Mouse (Mus musculus) heart, postnatal 0 days (tissue): ENCODE measurements around the gene Trmt112.

Experiments
- CTCF ChIP-seq: IDR thresholded peaks from 2 replicates; pipeline ENCODE4 v1.5.1; 2016; ENCODE audit warnings: antibody characterized with exemption, control low read depth, low read depth
- EP300 ChIP-seq: IDR thresholded peaks from 2 replicates; pipeline ENCODE4 v1.6.1; 2016; ENCODE audit warnings: antibody characterized with exemption, low read depth

DNA sequence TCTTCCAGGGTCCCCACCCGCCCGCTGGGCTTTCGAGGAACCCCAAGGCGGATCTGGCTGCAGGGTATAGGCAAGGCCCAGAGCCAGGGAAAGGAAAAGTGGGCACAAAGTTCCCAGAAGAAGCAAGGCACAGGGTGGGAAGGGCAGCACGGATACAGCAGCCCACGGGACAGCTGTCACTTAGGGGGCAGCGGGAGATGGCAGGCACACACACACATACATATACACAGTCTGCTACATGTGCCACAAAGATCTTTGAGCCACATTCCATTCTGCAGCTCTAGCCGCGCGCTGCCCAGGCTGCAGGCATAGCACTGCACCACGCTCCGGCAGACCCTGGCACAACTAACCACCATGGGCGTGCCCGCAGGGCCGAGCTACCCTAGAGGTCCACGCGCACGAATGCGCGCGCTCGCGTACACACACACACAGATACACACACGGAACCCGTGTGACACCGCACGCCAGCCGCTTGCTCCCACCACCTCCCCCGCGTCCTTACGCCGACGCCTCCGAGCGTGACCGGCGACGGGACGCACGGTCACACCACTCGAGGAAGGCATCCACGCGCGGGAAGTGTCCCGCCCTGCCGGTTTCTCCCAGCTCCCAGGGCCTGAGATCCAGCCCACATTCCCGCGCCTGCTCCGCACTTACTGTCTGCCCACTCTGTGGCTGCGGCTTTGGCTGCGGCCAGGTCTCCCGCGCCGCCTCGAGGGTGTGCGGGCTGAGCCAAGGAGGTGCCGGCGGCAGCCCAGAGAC is 24.1 kb downstream of the Trmt112 start:
- TF ChIP-seq CTCF (no peak), EP300 (no peak)
